13 mouse cellular contexts compared by ENCODE assay signal in genomic region chr6:94390403-94390802, GRCm38 (mm10).
DNase-seq lines count a peak whose midpoint lies in the region; ATAC-seq and TF ChIP-seq lines count a peak whose summit lies in the region.
"Had no signal": no experiment of that assay in that cellular context is flagged by ENCODE, and none has a peak within 500 bp of the region (broad histone marks: within the 10 kb centered on the region; RNA-seq: fewer than 3 reads in every experiment).

No protein-coding gene starts in this region.

- no peak overlapping the region for H3K4me2 ChIP-seq in heart, postnatal 0 days (ENCODE audit: low read depth, low read length)
- no peak overlapping the region for H3K4me2 ChIP-seq in lung, embryonic 15.5 days
- H3K4me2 ChIP-seq: neural tube, embryonic 13.5 days had no signal

- H3K36me3 ChIP-seq in ES-E14 (ENCODE audit: control insufficient read depth, insufficient read depth, low read length, poor library complexity, severe bottlenecking) = no peaks in the 10 kb centered on the region
- H3K36me3 ChIP-seq in heart, postnatal 0 days (replicated peaks; ENCODE audit: control insufficient read depth, insufficient read depth, low read length) = no peaks in the 10 kb centered on the region
- no peaks in the 10 kb centered on the region for H3K36me3 ChIP-seq in lung, embryonic 15.5 days
- H3K36me3 ChIP-seq: limb, embryonic 10.5 days; neural tube, embryonic 13.5 days had no signal

- in situ Hi-C loops in ES-E14 (cut with MboI; ENCODE audit: low sequenced_read_pairs in 2 of 2, unreplicated experiment in 2 of 2) = no loop called here

- 44% methylated on average over 2 of the region's 2 CpGs for WGBS in heart, postnatal 0 days
- 49% methylated on average over 2 of the region's 2 CpGs for WGBS in lung, embryonic 15.5 days

- H3K27me3 ChIP-seq in heart, postnatal 0 days (ENCODE audit: control insufficient read depth, insufficient read depth, low read length) = no peaks in the 10 kb centered on the region
- no peaks in the 10 kb centered on the region for H3K27me3 ChIP-seq in lung, embryonic 15.5 days
- H3K27me3 ChIP-seq: neural tube, embryonic 13.5 days had no signal

- 0 out of 4 replicates have a peak, but pooled peaks cover 0 to 3% of the 10 kb centered on the region in 2 experiments for H3K4me1 ChIP-seq in ES-E14 (ENCODE audit: control insufficient read depth in 2 of 2, insufficient read depth in 2 of 2, low read length in 2 of 2, poor library complexity in 1 of 2)
- peaks cover 59% of the 10 kb centered on the region for H3K4me1 ChIP-seq in heart, postnatal 0 days (ENCODE audit: control insufficient read depth, insufficient read depth)
- H3K4me1 ChIP-seq in lung, embryonic 15.5 days = peaks cover 32% of the 10 kb centered on the region
- H3K4me1 ChIP-seq: neural tube, embryonic 13.5 days had no signal

- no peak for TF ChIP-seq CTCF in heart, postnatal 0 days (IDR thresholded peaks at IDR 0.05; ENCODE audit: low read depth)

- DNase-seq in ES-E14 (ENCODE audit: low read depth, low spot score) = peak; percentile 17
- no peak for DNase-seq in heart, postnatal 0 days (ENCODE audit: low spot score)
- peak; percentile 59 for DNase-seq in kidney, postnatal 10 days
- no peak for DNase-seq in cerebellum, postnatal 25 days
- no peak for DNase-seq in embryo, embryonic 11 days
- no peak for DNase-seq in cerebellum, postnatal 36 days
- DNase-seq: cerebellum, postnatal 10 days; right cerebral cortex, postnatal 25 days had no signal

- ATAC-seq in heart, postnatal 0 days (ENCODE audit: insufficient read depth, low read depth) = no peak; the same call in 1 of the 2 replicates
- ATAC-seq in lung, embryonic 15.5 days (ENCODE audit: borderline replicate concordance, extremely low read depth, low FRiP score, low TSS enrichment) = peak; percentile 82
- no peak for ATAC-seq in cerebellum, adult (ENCODE audit: insufficient number of reproducible peaks, low FRiP score, low TSS enrichment)
- ATAC-seq: inflammation-experienced regulatory T-cells, adult 6 months had no signal

- no peak overlapping the region for H3K4me3 ChIP-seq in ES-E14 (ENCODE audit: insufficient read depth in 1 of 2, low read depth in 1 of 2, low read length in 2 of 2, poor library complexity in 1 of 2, severe bottlenecking in 1 of 2)
- H3K4me3 ChIP-seq in heart, postnatal 0 days (ENCODE audit: low read depth, low read length) = no peak overlapping the region
- no peak overlapping the region for H3K4me3 ChIP-seq in lung, embryonic 15.5 days
- H3K4me3 ChIP-seq: limb, embryonic 10.5 days; neural tube, embryonic 13.5 days had no signal

- H3K27ac ChIP-seq in ES-E14 (ENCODE audit: insufficient read depth, low read depth, low read length, poor library complexity, severe bottlenecking) = no peak overlapping the region
- H3K27ac ChIP-seq in heart, postnatal 0 days (ENCODE audit: low read depth) = peak overlapping the region; percentile 88
- peak overlapping the region; percentile 84 for H3K27ac ChIP-seq in lung, embryonic 15.5 days
- H3K27ac ChIP-seq: limb, embryonic 10.5 days; neural tube, embryonic 13.5 days had no signal

- TF ChIP-seq EP300 in heart, postnatal 0 days (IDR thresholded peaks at IDR 0.05; ENCODE audit: low read depth) = no peak

- H3K9ac ChIP-seq in ES-E14 (ENCODE audit: insufficient read depth, low read depth, low read length, poor library complexity, severe bottlenecking) = no peak overlapping the region
- H3K9ac ChIP-seq in heart, postnatal 0 days (replicated peaks; ENCODE audit: low read depth, low read length) = no peak overlapping the region
- H3K9ac ChIP-seq in lung, embryonic 15.5 days = no peak overlapping the region
- H3K9ac ChIP-seq: neural tube, embryonic 13.5 days had no signal

- H3K9me3 ChIP-seq in ES-E14 (ENCODE audit: control insufficient read depth, insufficient read depth, low read depth, low read length) = no peaks in the 10 kb centered on the region
- no peaks in the 10 kb centered on the region for H3K9me3 ChIP-seq in heart, postnatal 0 days (replicated peaks; ENCODE audit: control insufficient read depth, low read length)
- no peaks in the 10 kb centered on the region for H3K9me3 ChIP-seq in lung, embryonic 15.5 days
- H3K9me3 ChIP-seq: limb, embryonic 10.5 days; neural tube, embryonic 13.5 days had no signal

TF ChIP-seq in ES-E14, 5 proteins besides CTCF, POLR2A, EP300 and RAD21:
- TF ChIP-seq ZC3H11A (IDR thresholded peaks at IDR 0.05; ENCODE audit: borderline replicate concordance, low read depth, low read length) = no peak
- no peak for TF ChIP-seq HCFC1 (IDR thresholded peaks at IDR 0.05; ENCODE audit: borderline replicate concordance, insufficient read depth, low read length)
- no peak for TF ChIP-seq MAFK (IDR thresholded peaks at IDR 0.05; ENCODE audit: insufficient read depth, low read depth, low read length)
- no peak for TF ChIP-seq CHD2 (IDR thresholded peaks at IDR 0.05; ENCODE audit: low read depth, low read length)

Comparison
In these comparisons a context has a peak if more than half of its experiments do, and no peak if none do; other contexts are left out.
1. DNase-seq: peak in ES-E14 (single experiment) and kidney, postnatal 10 days (single experiment); none in heart, postnatal 0 days (single experiment), cerebellum, postnatal 25 days (0 of 2), embryo, embryonic 11 days (single experiment) and cerebellum, postnatal 36 days (0 of 2).